Mouse (Mus musculus) R1 (cell line): ENCODE data around the gene Nudt7.

Source experiments
- DNase-seq: peaks from one replicate; pipeline ENCODE4 v3.0.0-alpha.2; 2018; ENCODE audit warnings: low read depth, low spot score

The Nudt7 gene

GRCm38 (mm10) chr8:114133510-114134362 is at the start of gene Nudt7:
Nudt7 (plus strand) TSS chr8:114133557.
- DNase-seq: peak; percentile 96

GRCm38 (mm10) chr8:114087932-114088331 is 45.4 kb upstream of the Nudt7 start:
- DNase-seq: no peak

- no peak for DNase-seq
Measured at GRCm38 (mm10) chr8:114090736-114091135, 42.6 kb upstream of the Nudt7 start.

GRCm38 (mm10) chr8:114093321-114093720 is 40.0 kb upstream of the Nudt7 start:
- no peak for DNase-seq

GRCm38 (mm10) chr8:114094526-114094925 is 38.8 kb upstream of the Nudt7 start:
- no peak for DNase-seq

GRCm38 (mm10) chr8:114100561-114101206 is 32.7 kb upstream of the Nudt7 start:
- peak; percentile 26 for DNase-seq

- no peak for DNase-seq
Measured at GRCm38 (mm10) chr8:114103401-114103800, 30.0 kb upstream of the Nudt7 start.

- DNase-seq: no peak
Measured at GRCm38 (mm10) chr8:114105971-114106370, 27.4 kb upstream of the Nudt7 start.

GRCm38 (mm10) chr8:114109365-114110140 is 23.8 kb upstream of the Nudt7 start:
- no peak for DNase-seq

GRCm38 (mm10) chr8:114115076-114115475 is 18.3 kb upstream of the Nudt7 start:
- DNase-seq: no peak

- peak; percentile 92 for DNase-seq
Measured at GRCm38 (mm10) chr8:114116049-114116448, 17.3 kb upstream of the Nudt7 start.

GRCm38 (mm10) chr8:114117439-114117838 is 15.9 kb upstream of the Nudt7 start:
- no peak for DNase-seq

- DNase-seq: peak; percentile 10
Measured at GRCm38 (mm10) chr8:114121781-114122180, 11.6 kb upstream of the Nudt7 start.

GRCm38 (mm10) chr8:114123611-114124010 is 9.7 kb upstream of the Nudt7 start:
- DNase-seq: no peak

- no peak for DNase-seq
Measured at GRCm38 (mm10) chr8:114124084-114124750, 9.1 kb upstream of the Nudt7 start.

GRCm38 (mm10) chr8:114130838-114131237 is 2.5 kb upstream of the Nudt7 start:
- DNase-seq: no peak

- no peak for DNase-seq
Measured at GRCm38 (mm10) chr8:114131421-114131820, 1.9 kb upstream of the Nudt7 start.

GRCm38 (mm10) chr8:114133050-114133509 is 277 bp upstream of the Nudt7 start:
- DNase-seq: no peak

GRCm38 (mm10) chr8:114136750-114137149 is 3.4 kb downstream of the Nudt7 start:
- no peak for DNase-seq

- DNase-seq: no peak
Measured at GRCm38 (mm10) chr8:114137181-114137580, 3.8 kb downstream of the Nudt7 start.

- DNase-seq: no peak
Measured at GRCm38 (mm10) chr8:114140437-114140836, 7.1 kb downstream of the Nudt7 start.
